Mouse (Mus musculus) heart, adult 2 months (tissue): ENCODE data around the gene Abcc8. TPM values are rescaled to one million over a fixed set of nuclear protein-coding genes. Genes with fewer than 3 reads are reported as not detected.
A peak's percentile ranks its signal among the peaks of the same experiment; 100 is the strongest.

Experiments used
- DNase-seq, 2 experiments: peaks; one replicate each; pipeline ENCODE4 v3.0.0; 2021
- H3K27ac ChIP-seq: fragments of 200-600 bp; 2 replicates; pipeline ENCODE4 v1.8.1; 2022
- H3K27me3 ChIP-seq: fragments of 200-500 bp; 2 replicates; pipeline ENCODE4 v1.6.1; 2012; ENCODE audit warnings: mild to moderate bottlenecking, low read length, inconsistent platforms, mixed read lengths; ENCODE audit not compliant: control insufficient read depth, insufficient read depth
- H3K36me3 ChIP-seq: fragments of 200-500 bp; 2 replicates; pipeline ENCODE4 v1.6.1; 2012; ENCODE audit warnings: low read length, inconsistent platforms; ENCODE audit not compliant: control insufficient read depth, insufficient read depth
- H3K4me1 ChIP-seq: fragments of 200-500 bp; 2 replicates; pipeline ENCODE4 v1.6.1; 2011; ENCODE audit warnings: low read length; ENCODE audit not compliant: control insufficient read depth, insufficient read depth
- H3K4me3 ChIP-seq: fragments of 200-600 bp; 2 replicates; pipeline ENCODE4 v1.8.1; 2022
- H3K79me2 ChIP-seq: fragments of 200-500 bp; replicated peaks from 2 replicates; pipeline ENCODE4 v1.6.1; 2012; ENCODE audit warnings: mild to moderate bottlenecking, inconsistent platforms, low read length, moderate library complexity, mixed read lengths; ENCODE audit not compliant: control insufficient read depth, insufficient read depth
- H3K9ac ChIP-seq: fragments of 200-500 bp; 2 replicates; pipeline ENCODE4 v1.6.1; 2012; ENCODE audit warnings: low read depth, mild to moderate bottlenecking, control low read depth, inconsistent platforms, low read length, mixed read lengths
- CTCF ChIP-seq: fragments of 200-600 bp; IDR thresholded peaks from 2 replicates; pipeline ENCODE4 v1.8.1; 2022; ENCODE audit warnings: antibody characterized with exemption, mild to moderate bottlenecking, moderate library complexity
- EP300 ChIP-seq: fragments of 200-500 bp; IDR thresholded peaks from 2 replicates; pipeline ENCODE4 v1.6.1; 2011; ENCODE audit warnings: low read depth, low read length, control low read depth; ENCODE audit not compliant: insufficient read depth
- POLR2A ChIP-seq: fragments of 200-500 bp; IDR thresholded peaks from 2 replicates; pipeline ENCODE4 v1.6.1; 2011; ENCODE audit warnings: mild to moderate bottlenecking, low read depth, low read length, control low read depth; ENCODE audit not compliant: insufficient read depth
- WGBS: fragments of 180-500 bp; shearing (Covaris S2); methylation state at CpG from one replicate; pipeline ENCODE4 v1.1.7; 2018; 5-methylcytosine and 5-hydroxymethylcytosine counted together
- intact Hi-C: fragments of 180-260 bp; cut with DNase I; formaldehyde crosslinking; loops from one replicate; pipeline ENCODE4 v1.15.1; 2025
- polyA plus RNA-seq: library from polyadenylated mRNA; depleted of rRNA; stranded (reverse); fragments of >200 nt; gene quantifications from 2 replicates; pipeline ENCODE4 v1.2.3, GENCODE M21; 2012
- total RNA-seq, 2 experiments: library from RNA; stranded (reverse); gene quantifications; 2 replicates each; pipeline ENCODE4 v1.2.3; 2021

Abcc8 gene
- total and polyA plus RNA-seq, 3 experiments = 40.1 to 44.1 (median 42.5) TPM

- Histone ChIP-seq H3K4me3 (no peak overlapping the region), H3K27ac (no peak overlapping the region), H3K27me3 (no peaks in the 10 kb centered on the region), H3K79me2 (no peaks in the 10 kb centered on the region), H3K36me3 (no peaks in the 10 kb centered on the region), H3K9ac (no peak overlapping the region), H3K4me1 (no peaks in the 10 kb centered on the region)
- TF ChIP-seq POLR2A (no peak; the same call in 1 of the 2 replicates), CTCF (no peak), EP300 (peak; percentile 79; the same call in 1 of the 2 replicates)
- intact Hi-C loops = no loop called here
- DNase-seq = peak in 1 of 2 experiments; percentile 48
- 58% methylated on average over 11 of the region's 11 CpGs for WGBS
These were observed 54.5 kb downstream of the Abcc8 start for GRCm38 (mm10) chr7:46125340-46125739.

DNA sequence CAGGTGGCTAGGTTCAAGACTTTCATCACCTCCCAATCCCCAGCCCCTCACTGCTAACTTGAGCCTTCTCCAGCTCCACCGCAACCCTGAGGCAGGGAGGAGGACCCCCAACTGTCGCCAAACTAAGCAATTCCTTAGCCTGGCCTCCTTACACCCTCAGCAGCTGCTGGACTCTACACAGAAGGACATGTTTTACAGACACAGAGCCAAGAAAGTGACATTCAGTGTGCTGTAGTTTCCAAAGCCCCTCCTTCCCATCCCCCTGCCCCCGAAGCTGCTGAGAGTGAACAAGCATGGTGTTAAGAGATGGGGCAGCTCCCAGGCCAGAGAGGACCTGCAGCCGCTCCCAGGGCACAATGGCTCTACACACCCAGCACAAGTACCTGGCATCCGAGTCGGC lies 55.4 kb downstream of the Abcc8 start:
- no peak overlapping the region for H3K9ac ChIP-seq
- H3K27me3 ChIP-seq = no peaks in the 10 kb centered on the region
- no peak for DNase-seq
- H3K4me1 ChIP-seq = no peaks in the 10 kb centered on the region
- H3K79me2 ChIP-seq = no peaks in the 10 kb centered on the region
- H3K36me3 ChIP-seq = no peaks in the 10 kb centered on the region
- WGBS = 73% methylated on average over 6 of the region's 6 CpGs
- H3K4me3 ChIP-seq = no peak overlapping the region
- no peak for TF ChIP-seq EP300
- TF ChIP-seq POLR2A = no peak
- no peak for TF ChIP-seq CTCF
- intact Hi-C loops = no loop called here
- no peak overlapping the region for H3K27ac ChIP-seq

- Histone ChIP-seq H3K27ac (no peak overlapping the region), H3K4me1 (no peaks in the 10 kb centered on the region), H3K79me2 (no peaks in the 10 kb centered on the region), H3K9ac (no peak overlapping the region), H3K36me3 (no peaks in the 10 kb centered on the region), H3K27me3 (no peaks in the 10 kb centered on the region), H3K4me3 (no peak overlapping the region)
- intact Hi-C loops = no loop called here
- TF ChIP-seq EP300 (no peak), POLR2A (no peak), CTCF (no peak)
- no peak for DNase-seq
- WGBS = 61% methylated on average over 4 of the region's 4 CpGs
These were observed 56.9 kb downstream of the Abcc8 start for GRCm38 (mm10) chr7:46122964-46123363.

GRCm38 (mm10) chr7:46117035-46117434 lies 62.8 kb downstream of the Abcc8 start:
- Histone ChIP-seq H3K36me3 (peaks cover 3% of the 10 kb centered on the region; the same call in 1 of the 2 replicates), H3K4me1 (peaks cover 3% of the 10 kb centered on the region; the same call in 1 of the 2 replicates), H3K27me3 (no peaks in the 10 kb centered on the region), H3K27ac (peak overlapping the region; percentile 74; the same call in 1 of the 2 replicates), H3K9ac (no peak overlapping the region), H3K79me2 (no peaks in the 10 kb centered on the region), H3K4me3 (no peak overlapping the region)
- TF ChIP-seq CTCF = no peak
- 0 out of 2 replicates have a peak, but pooled peaks have one; percentile 19 for TF ChIP-seq EP300
- peak in 1 of 2 experiments; percentile 36 for DNase-seq
- 71% methylated on average over 16 of the region's 16 CpGs for WGBS
- intact Hi-C loops = loop anchor here (2.0 to 5.0 kb wide), 2 partner anchors 20 to 45 kb away; no protein-coding TSS in a partner anchor

- peaks cover 5% of the 10 kb centered on the region; the same call in 1 of the 2 replicates for H3K4me1 ChIP-seq
- TF ChIP-seq EP300 = peak; percentile 83
- TF ChIP-seq CTCF = no peak
- peak; percentile 47; the same call in 1 of the 2 replicates for TF ChIP-seq POLR2A
- H3K79me2 ChIP-seq = no peaks in the 10 kb centered on the region
- H3K27me3 ChIP-seq = no peaks in the 10 kb centered on the region
- peaks cover 3% of the 10 kb centered on the region; the same call in 1 of the 2 replicates for H3K36me3 ChIP-seq
- H3K4me3 ChIP-seq = no peak overlapping the region
- H3K27ac ChIP-seq = peak overlapping the region; percentile 74
- peak; percentile 62 to 77 for DNase-seq
- H3K9ac ChIP-seq = no peak overlapping the region
- intact Hi-C loops = loop anchor here (2.0 to 5.0 kb wide), 2 partner anchors 19 to 46 kb away; no protein-coding TSS in a partner anchor
- 39% methylated on average over 10 of the region's 10 CpGs for WGBS
These were observed 63.7 kb downstream of the Abcc8 start for GRCm38 (mm10) chr7:46116118-46116581.

DNA sequence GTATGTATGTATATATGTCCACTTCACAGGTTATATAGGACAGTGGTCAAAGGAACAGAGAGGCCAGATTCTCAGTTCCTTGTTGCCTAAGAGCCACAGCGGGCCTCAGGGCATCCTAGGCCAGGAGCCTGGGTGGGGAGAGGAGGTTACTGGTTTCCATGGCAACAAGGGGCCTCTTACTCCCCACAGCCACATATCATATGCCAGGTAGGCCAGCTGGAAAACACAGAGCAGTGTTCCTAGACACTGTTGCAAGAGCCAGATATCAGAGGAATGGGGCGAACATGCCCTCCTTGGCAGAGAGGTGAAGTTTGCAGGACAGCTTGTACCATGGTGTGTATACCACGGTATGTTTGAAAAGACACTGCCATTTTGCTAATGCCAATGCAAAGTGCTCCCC lies 66.4 kb downstream of the Abcc8 start:
- H3K27me3 ChIP-seq = no peaks in the 10 kb centered on the region
- H3K4me3 ChIP-seq = no peak overlapping the region
- H3K4me1 ChIP-seq = peaks cover 7% of the 10 kb centered on the region; the same call in 1 of the 2 replicates
- WGBS = 65% methylated on average over 3 of the region's 3 CpGs
- peaks cover 3% of the 10 kb centered on the region; the same call in 1 of the 2 replicates for H3K36me3 ChIP-seq
- H3K79me2 ChIP-seq = no peaks in the 10 kb centered on the region
- TF ChIP-seq EP300 (peak; percentile 77; the same call in 1 of the 2 replicates), CTCF (no peak)
- no peak overlapping the region; the same call in 1 of the 2 replicates for H3K27ac ChIP-seq
- no peak overlapping the region for H3K9ac ChIP-seq
- intact Hi-C loops = no loop called here
- DNase-seq = peak in 1 of 2 experiments; percentile 56
